Mouse (Mus musculus) spleen, postnatal 14 days (tissue): ENCODE measurements around the gene Ip6k3.

Experiments used
- DNase-seq, 2 experiments: peaks; one replicate each; pipeline ENCODE4 v3.0.0; 2021 to 2022; ENCODE audit warnings: low spot score in 2 of 2

The Ip6k3 gene

GRCm38 (mm10) chr17:27167545-27167944 lies at the start of gene Ip6k3:
TSS of gene Ip6k3 (minus strand) at chr17:27167795.
- no peak for DNase-seq

- DNase-seq: no peak
These were observed 45.4 kb upstream of the Ip6k3 start for GRCm38 (mm10) chr17:27212768-27213525.

GRCm38 (mm10) chr17:27212006-27212405 lies 44.4 kb upstream of the Ip6k3 start:
- DNase-seq: no peak

GRCm38 (mm10) chr17:27207113-27207707 lies 39.6 kb upstream of the Ip6k3 start:
- DNase-seq: no peak

- DNase-seq: peak; percentile 93 to 95
These were observed 36.7 kb upstream of the Ip6k3 start, which contains the start of gene Lemd2 for GRCm38 (mm10) chr17:27204075-27204909. TSS of gene Lemd2 (minus strand) at chr17:27204469.

GRCm38 (mm10) chr17:27203358-27204074 lies 35.9 kb upstream of the Ip6k3 start:
- DNase-seq: peak in 1 of 2 experiments; percentile 35

GRCm38 (mm10) chr17:27202919-27203357 lies 35.3 kb upstream of the Ip6k3 start:
- no peak for DNase-seq

- DNase-seq: no peak
These were observed 34.4 kb upstream of the Ip6k3 start for GRCm38 (mm10) chr17:27201981-27202380.

- DNase-seq: no peak
These were observed 33.2 kb upstream of the Ip6k3 start for GRCm38 (mm10) chr17:27200801-27201200.

GRCm38 (mm10) chr17:27199864-27200263 lies 32.3 kb upstream of the Ip6k3 start:
- DNase-seq: no peak

GRCm38 (mm10) chr17:27199205-27199604 lies 31.6 kb upstream of the Ip6k3 start:
- no peak for DNase-seq

GRCm38 (mm10) chr17:27196206-27196605 lies 28.6 kb upstream of the Ip6k3 start:
- DNase-seq: no peak

- DNase-seq: no peak
These were observed 26.9 kb upstream of the Ip6k3 start for GRCm38 (mm10) chr17:27194258-27195185.

GRCm38 (mm10) chr17:27191804-27192203 lies 24.2 kb upstream of the Ip6k3 start:
- DNase-seq: no peak

- DNase-seq: no peak
These were observed 23.6 kb upstream of the Ip6k3 start for GRCm38 (mm10) chr17:27191189-27191588.

- peak; percentile 40 to 60 for DNase-seq
These were observed 22.1 kb upstream of the Ip6k3 start for GRCm38 (mm10) chr17:27189640-27190216.

- DNase-seq: no peak
These were observed 21.3 kb upstream of the Ip6k3 start for GRCm38 (mm10) chr17:27188883-27189282.

GRCm38 (mm10) chr17:27187059-27187458 lies 19.5 kb upstream of the Ip6k3 start:
- no peak for DNase-seq

GRCm38 (mm10) chr17:27186068-27186467 lies 18.5 kb upstream of the Ip6k3 start:
- no peak for DNase-seq

GRCm38 (mm10) chr17:27183667-27184292 lies 16.2 kb upstream of the Ip6k3 start:
- no peak for DNase-seq
